Mouse (Mus musculus): ENCODE results near the gene Gm45521. TPM values are rescaled to one million over a fixed set of nuclear protein-coding genes. Genes with fewer than 3 reads are reported as not detected.

The Gm45521 gene
- polyA plus RNA-seq, 1 experiment from 2014 or later = 0.44 TPM

Other genes starting within 250 kb of the Gm45521 start
- gene Gm26661, start 165.7 kb upstream of the Gm45521 start, polyA plus RNA-seq (2015; fragmentation: Nextera tagmentation; extraction: Ambion mirVana) = not detected in 2 replicates
- 10.5 and 16.2 TPM in 2 replicates for gene Flnb, start 139.3 kb upstream of the Gm45521 start, polyA plus RNA-seq (2015; fragmentation: Nextera tagmentation; extraction: Ambion mirVana)
- gene Dnase1l3, start 37.3 kb downstream of the Gm45521 start, polyA plus RNA-seq (2015; fragmentation: Nextera tagmentation; extraction: Ambion mirVana) = 0.06 and 0.10 TPM in 2 replicates
- 35.9 and 36.7 TPM in 2 replicates for gene Abhd6, start 45.6 kb downstream of the Gm45521 start, polyA plus RNA-seq (2015; fragmentation: Nextera tagmentation; extraction: Ambion mirVana)
- gene Rpp14, start 123.1 kb downstream of the Gm45521 start, polyA plus RNA-seq (2015; fragmentation: Nextera tagmentation; extraction: Ambion mirVana) = 59.5 and 70.2 TPM in 2 replicates
- 51.2 and 63.0 TPM in 2 replicates for gene Pxk, start 140.9 kb downstream of the Gm45521 start, polyA plus RNA-seq (2015; fragmentation: Nextera tagmentation; extraction: Ambion mirVana)
- 249 and 250 TPM in 2 replicates for gene Pdhb, start 215.7 kb downstream of the Gm45521 start, polyA plus RNA-seq (2015; fragmentation: Nextera tagmentation; extraction: Ambion mirVana)

Measured in forebrain, embryonic 16.5 days (tissue).